Mouse (Mus musculus) neural tube, embryonic 12.5 days (tissue): ENCODE measurements at regions not wholly inside any gene's neighbourhood (a gene's known extent, or its start where the extent isn't known, plus 50 kb on each side); places are given as distances from the start of the nearest gene placed in this dataset.

Source experiments
- ATAC-seq: fragments of 200-750 bp; cut with Nextera tagmentation; 2 replicates; pipeline ENCODE4 v1.8.0; 2017; ENCODE audit warnings: low read depth, mild to moderate bottlenecking, moderate TSS enrichment, moderate library complexity; ENCODE audit not compliant: low FRiP score
- H3K27ac ChIP-seq: fragments of 300-500 bp; sonication (generic); 2 replicates; pipeline ENCODE4 v1.5.1; 2016
- H3K27me3 ChIP-seq: fragments of 300-500 bp; sonication (generic); replicated peaks from 2 replicates; pipeline ENCODE4 v1.6.1; 2016; ENCODE audit warnings: mild to moderate bottlenecking
- H3K36me3 ChIP-seq: fragments of 300-500 bp; sonication (generic); 2 replicates; pipeline ENCODE4 v1.6.1; 2016; ENCODE audit warnings: mild to moderate bottlenecking
- H3K4me1 ChIP-seq: fragments of 300-500 bp; sonication (generic); 2 replicates; pipeline ENCODE4 v1.6.1; 2016
- H3K4me2 ChIP-seq: fragments of 300-500 bp; sonication (generic); replicated peaks from 2 replicates; pipeline ENCODE4 v1.6.1; 2016; ENCODE audit warnings: mild to moderate bottlenecking
- H3K4me3 ChIP-seq: fragments of 300-500 bp; sonication (generic); 2 replicates; pipeline ENCODE4 v1.5.1; 2016
- H3K9ac ChIP-seq: fragments of 300-500 bp; sonication (generic); 2 replicates; pipeline ENCODE4 v1.6.1; 2016; ENCODE audit warnings: mild to moderate bottlenecking
- H3K9me3 ChIP-seq: fragments of 300-500 bp; sonication (generic); 2 replicates; pipeline ENCODE4 v1.6.1; 2016; ENCODE audit warnings: mild to moderate bottlenecking
- WGBS: fragments of 180-500 bp; shearing (Covaris S2); methylation state at CpG from one replicate; pipeline ENCODE4 v1.1.7; 2016; 5-methylcytosine and 5-hydroxymethylcytosine counted together

DNA sequence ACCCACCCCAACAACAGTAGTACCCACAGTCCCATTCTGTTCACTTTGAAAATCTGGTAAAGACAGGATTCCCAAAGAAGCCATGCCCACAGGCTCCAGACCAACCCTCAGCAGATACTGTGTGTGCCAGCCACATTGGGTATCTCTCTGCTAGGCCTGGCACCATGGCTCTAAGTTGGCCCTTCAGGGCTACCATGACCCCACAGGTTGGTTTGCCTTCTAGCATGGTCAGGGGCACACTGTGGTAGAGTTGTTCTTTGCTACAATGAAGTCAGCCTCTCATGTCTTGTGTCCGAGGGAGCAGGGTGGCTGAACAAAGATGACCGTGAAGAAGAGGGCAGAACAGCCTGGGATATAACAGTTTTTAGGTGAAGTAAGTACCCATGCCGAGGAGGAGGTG, 59.8 kb upstream of the Slco4a1 start:
- 80% methylated on average over 3 of the region's 3 CpGs for WGBS
- peaks cover 4% of the 10 kb centered on the region; the same call in 1 of the 2 replicates for H3K27me3 ChIP-seq

DNA sequence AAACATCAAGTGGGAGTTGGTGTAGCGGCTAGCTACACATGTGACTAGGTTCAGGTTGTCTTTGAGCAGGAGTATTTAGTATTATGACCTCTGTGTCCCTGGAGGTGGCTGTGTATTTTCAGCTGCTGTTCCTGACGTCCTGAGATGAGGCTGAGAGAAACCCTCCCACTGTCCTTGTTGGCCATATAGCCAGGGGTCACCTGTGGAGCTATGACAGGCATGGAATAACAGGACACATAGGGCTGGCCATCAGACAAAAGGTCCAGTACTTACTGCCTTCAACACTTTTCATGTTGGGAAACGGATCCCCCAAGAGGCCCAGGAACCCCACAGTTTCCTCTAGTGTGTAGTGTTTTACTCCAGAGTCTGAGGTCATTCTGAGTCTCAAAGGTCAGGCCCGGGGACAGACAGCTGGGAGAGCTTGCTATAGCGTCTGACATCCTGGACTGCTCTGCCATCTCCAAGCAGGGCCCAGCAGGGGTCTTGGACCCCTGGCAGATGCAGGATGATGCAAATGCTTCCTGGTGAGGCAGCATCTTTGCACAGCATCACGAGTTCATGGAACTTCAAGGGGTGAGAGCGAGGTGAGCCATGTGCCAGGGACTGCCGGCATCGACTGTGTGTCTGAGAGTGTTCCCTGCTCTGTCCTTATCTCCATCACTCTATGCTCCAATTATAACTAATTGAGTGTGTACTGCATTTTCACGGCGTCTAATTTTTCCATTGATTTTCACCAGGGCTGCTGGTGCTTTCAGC, 60.6 kb upstream of the Slco4a1 start:
- no peak overlapping the region for H3K9ac ChIP-seq
- H3K27ac ChIP-seq, result no peak overlapping the region
- peaks cover 4% of the 10 kb centered on the region; the same call in 1 of the 2 replicates for H3K27me3 ChIP-seq
- WGBS, result 56% methylated on average over 11 of the region's 11 CpGs
- no peak overlapping the region for H3K4me3 ChIP-seq
- ATAC-seq, result no peak
- H3K9me3 ChIP-seq, result no peaks in the 10 kb centered on the region
- no peaks in the 10 kb centered on the region for H3K36me3 ChIP-seq
- no peaks in the 10 kb centered on the region for H3K4me1 ChIP-seq
- no peak overlapping the region for H3K4me2 ChIP-seq

More for the DNA sequence above, 59.8 kb upstream of the Slco4a1 start:
- no peaks in the 10 kb centered on the region for H3K36me3 ChIP-seq
- H3K27ac ChIP-seq, result no peak overlapping the region
- H3K4me2 ChIP-seq, result no peak overlapping the region
- no peaks in the 10 kb centered on the region for H3K4me1 ChIP-seq
- no peak overlapping the region for H3K4me3 ChIP-seq
- ATAC-seq, result no peak
- H3K9me3 ChIP-seq, result no peaks in the 10 kb centered on the region
- H3K9ac ChIP-seq, result no peak overlapping the region

DNA sequence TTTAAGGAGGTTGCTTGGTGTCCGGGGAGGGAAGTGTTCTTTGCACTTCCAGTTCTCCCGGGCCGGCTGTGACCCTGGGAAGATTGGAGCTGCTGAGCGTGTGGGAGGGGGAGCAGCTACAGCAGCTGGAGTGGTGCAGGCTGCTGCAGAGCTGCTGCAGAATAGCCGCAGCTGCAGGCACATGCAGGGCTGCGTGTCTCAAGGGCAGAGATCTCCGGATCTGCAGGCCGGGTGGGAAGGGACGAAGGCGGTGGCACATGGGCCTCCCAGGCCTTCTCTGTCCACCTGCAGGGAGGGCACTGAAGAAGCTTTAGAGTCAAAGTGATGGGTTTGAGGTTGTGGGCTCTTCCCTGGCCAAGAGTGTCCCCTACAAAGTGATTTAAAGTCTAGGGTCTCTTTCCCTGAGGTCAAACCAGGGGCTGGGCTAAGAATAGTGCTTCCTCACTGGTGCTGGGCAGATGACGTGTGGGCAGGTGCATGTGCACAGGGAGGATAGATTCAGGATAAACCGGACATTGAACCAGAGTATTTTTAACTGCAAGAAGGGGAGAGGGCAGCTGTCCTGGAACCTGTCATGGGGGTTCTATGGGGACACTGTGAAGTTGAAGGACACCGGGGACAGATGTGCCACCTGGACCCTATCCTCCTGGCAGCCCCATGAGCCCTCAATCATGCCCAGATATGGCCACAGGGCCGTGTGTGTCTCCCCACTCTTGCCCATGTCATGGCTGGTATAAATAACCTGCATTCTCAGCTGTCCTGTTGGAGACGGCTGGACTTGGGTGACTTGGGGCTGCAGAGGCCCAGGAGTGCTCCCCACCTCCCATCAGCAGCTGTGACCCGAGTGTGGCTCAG, 58.6 kb upstream of the Gata5 start:
- Histone ChIP-seq H3K4me3 (no peak overlapping the region), H3K9ac (no peak overlapping the region), H3K4me1 (no peaks in the 10 kb centered on the region), H3K9me3 (no peaks in the 10 kb centered on the region), H3K27ac (no peak overlapping the region), H3K36me3 (no peaks in the 10 kb centered on the region), H3K4me2 (no peak overlapping the region), H3K27me3 (peaks cover 16% of the 10 kb centered on the region)
- ATAC-seq, result no peak
- WGBS, result 70% methylated on average over 16 of the region's 16 CpGs

DNA sequence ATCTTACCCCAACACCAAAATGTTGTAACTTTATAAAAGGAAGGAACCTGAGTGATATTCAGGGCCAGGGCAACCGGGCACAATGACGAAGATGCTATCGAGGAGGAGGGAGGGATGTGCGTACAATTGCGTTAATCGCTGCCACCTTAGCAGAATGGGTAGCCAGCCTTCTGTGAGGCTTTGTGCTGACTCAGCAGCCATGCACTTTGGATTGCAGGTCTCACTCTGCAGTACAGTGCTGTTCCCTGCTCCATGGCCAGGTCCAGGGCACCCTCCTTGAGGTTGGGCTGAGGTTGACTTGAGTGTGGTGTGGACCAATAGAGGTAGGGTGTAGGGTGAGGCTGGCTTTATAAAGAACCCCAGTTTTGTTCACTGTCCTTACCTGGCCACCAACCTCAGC, 57.8 kb upstream of the Gata5 start:
- H3K27me3 ChIP-seq, result peaks cover 21% of the 10 kb centered on the region
- no peaks in the 10 kb centered on the region for H3K36me3 ChIP-seq
- no peak for ATAC-seq
- H3K9ac ChIP-seq, result no peak overlapping the region
- H3K4me3 ChIP-seq, result no peak overlapping the region
- 93% methylated on average over 6 of the region's 6 CpGs for WGBS
- H3K4me2 ChIP-seq, result no peak overlapping the region
- H3K27ac ChIP-seq, result no peak overlapping the region
- H3K9me3 ChIP-seq, result no peaks in the 10 kb centered on the region
- H3K4me1 ChIP-seq, result no peaks in the 10 kb centered on the region

DNA sequence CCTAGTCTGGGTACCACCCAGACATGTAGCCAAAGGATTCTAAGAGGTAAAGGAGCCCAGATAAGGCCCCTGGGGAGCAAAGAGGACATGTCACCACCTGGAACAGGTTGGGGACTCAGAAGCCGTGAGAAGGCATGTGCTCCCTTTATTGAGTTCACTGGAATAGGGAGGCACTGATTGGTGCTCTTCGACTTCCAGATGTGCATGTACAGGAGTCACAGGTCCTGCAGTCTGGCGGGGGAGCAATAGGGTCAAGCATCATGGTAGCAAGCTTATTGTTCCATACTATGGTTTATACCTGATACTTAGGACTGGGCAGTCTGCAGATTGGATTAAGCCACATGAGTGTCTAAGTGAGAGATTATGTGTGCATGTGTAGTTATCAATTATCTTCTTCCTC, 56.9 kb upstream of the Gata5 start:
- no peaks in the 10 kb centered on the region for H3K9me3 ChIP-seq
- WGBS, result 91% methylated on average over 3 of the region's 3 CpGs
- H3K4me3 ChIP-seq, result no peak overlapping the region
- H3K4me2 ChIP-seq, result no peak overlapping the region
- no peak overlapping the region for H3K27ac ChIP-seq
- ATAC-seq, result no peak
- peaks cover 30% of the 10 kb centered on the region for H3K27me3 ChIP-seq
- no peaks in the 10 kb centered on the region for H3K36me3 ChIP-seq
- peaks cover 5% of the 10 kb centered on the region for H3K4me1 ChIP-seq
- no peak overlapping the region for H3K9ac ChIP-seq

DNA sequence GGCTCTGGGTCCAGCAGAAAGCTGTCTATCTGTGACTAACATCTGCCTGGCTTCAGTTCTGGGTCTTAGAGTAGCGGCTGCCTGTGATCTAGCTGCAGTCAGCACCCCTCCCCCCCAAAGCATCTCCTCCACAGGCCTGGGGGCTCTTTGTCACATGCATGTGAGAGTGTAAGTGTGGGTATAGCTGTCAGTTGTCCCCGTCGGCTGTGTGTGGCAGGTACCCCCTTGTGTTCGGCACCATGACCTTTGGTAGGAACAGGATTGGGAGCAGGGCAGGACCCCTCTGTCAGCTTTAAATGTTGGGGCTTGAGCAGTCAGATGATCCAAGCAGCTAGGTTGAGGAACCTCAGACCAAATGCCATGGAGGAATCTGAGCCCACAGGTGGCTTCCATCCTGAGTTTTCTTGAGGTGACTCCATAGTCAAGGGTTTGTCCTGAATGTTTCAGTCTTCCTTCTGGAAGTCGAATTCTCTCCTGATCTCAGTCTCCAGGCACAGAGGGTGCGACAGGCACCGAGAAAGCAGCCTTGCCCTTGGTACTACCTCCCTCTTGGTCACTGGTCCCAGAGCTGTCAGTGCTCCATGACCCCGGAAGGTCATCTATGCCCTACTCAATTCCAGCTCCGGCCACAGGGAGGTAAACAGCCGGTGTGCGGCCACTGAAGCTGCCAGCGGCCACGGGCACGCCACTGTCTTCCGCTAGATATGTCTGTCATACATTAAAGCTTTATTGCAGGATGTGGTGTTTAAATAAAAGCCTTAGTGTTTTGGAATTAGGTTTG, 55.9 kb upstream of the Gata5 start:
- Histone ChIP-seq H3K4me1 (peaks cover 14% of the 10 kb centered on the region), H3K9me3 (no peaks in the 10 kb centered on the region), H3K36me3 (no peaks in the 10 kb centered on the region), H3K27ac (no peak overlapping the region), H3K4me3 (no peak overlapping the region), H3K9ac (no peak overlapping the region), H3K4me2 (no peak overlapping the region), H3K27me3 (peaks cover 40% of the 10 kb centered on the region)
- no peak for ATAC-seq
- 78% methylated on average over 15 of the region's 15 CpGs for WGBS

DNA sequence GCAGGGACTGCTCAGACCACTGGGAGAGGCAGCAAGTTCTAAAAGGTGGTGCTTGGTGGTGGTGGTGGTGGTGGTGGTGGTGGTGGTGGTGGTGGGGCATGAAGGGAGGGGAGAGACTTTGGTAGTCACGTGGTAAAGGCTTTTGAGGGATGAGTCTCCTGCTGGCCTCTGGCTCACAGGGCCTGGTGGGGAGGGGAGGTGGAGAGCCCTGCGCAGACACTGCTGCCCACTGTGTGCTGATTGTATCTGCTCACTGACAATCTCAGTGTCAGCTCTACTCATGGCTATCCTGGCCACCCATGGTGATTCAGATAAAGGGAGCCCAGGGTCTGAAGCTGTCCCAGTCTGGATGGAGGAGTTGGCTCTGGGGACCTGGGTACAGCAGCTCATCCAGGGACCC, 55.0 kb upstream of the Gata5 start:
- Histone ChIP-seq H3K9ac (no peak overlapping the region), H3K36me3 (no peaks in the 10 kb centered on the region), H3K4me2 (no peak overlapping the region), H3K27ac (no peak overlapping the region), H3K4me1 (peaks cover 19% of the 10 kb centered on the region), H3K9me3 (no peaks in the 10 kb centered on the region), H3K4me3 (no peak overlapping the region), H3K27me3 (peaks cover 49% of the 10 kb centered on the region)
- 41% methylated on average over 2 of the region's 2 CpGs for WGBS
- ATAC-seq, result no peak

DNA sequence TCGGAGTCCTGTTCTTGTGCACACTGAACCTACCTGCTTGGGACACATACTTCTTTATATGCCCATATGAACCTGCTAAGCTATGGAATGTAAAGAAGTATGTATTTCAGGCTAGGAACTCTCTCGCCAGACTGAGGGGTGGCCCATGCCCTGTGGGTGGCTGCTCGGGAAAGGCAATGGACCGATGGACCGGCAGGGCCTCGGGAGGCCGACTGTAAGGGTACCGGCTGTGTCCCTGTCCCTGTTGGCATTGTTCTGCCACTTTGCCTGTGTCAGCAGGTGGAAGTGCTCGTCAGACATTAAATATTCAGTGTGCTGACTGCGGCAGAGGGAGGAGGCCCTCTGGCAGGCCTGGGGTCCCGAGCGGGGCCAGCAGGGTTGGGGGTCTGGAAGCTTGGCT, 54.5 kb upstream of the Gata5 start:
- Histone ChIP-seq H3K27me3 (peaks cover 52% of the 10 kb centered on the region), H3K4me3 (no peak overlapping the region), H3K4me2 (no peak overlapping the region), H3K27ac (no peak overlapping the region), H3K36me3 (no peaks in the 10 kb centered on the region), H3K4me1 (peaks cover 19% of the 10 kb centered on the region), H3K9ac (no peak overlapping the region), H3K9me3 (no peaks in the 10 kb centered on the region)
- WGBS, result 62% methylated on average over 12 of the region's 12 CpGs
- no peak for ATAC-seq

DNA sequence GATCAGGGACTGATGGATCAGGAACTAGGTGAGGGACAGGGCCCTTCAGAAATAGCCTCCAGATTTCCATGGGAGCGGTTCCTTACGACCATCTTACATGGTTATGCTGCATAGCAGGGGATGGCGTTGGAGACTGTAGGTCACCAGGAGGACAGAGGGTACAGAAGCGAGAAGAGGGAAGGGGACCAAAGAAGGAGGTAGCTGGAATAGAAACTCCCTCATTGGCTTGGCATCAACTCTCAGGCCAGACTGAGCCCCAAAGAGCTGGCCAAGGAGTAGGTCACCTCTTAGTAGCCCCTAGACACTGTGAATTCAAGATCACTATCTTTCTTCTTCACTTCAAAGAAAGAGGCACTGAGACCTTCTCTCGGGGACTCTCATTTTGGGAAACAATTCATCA, 53.6 kb upstream of the Gata5 start:
- Histone ChIP-seq H3K4me2 (no peak overlapping the region), H3K27me3 (peaks cover 52% of the 10 kb centered on the region), H3K27ac (no peak overlapping the region), H3K9me3 (no peaks in the 10 kb centered on the region), H3K36me3 (no peaks in the 10 kb centered on the region), H3K9ac (no peak overlapping the region), H3K4me1 (peaks cover 19% of the 10 kb centered on the region), H3K4me3 (no peak overlapping the region)
- 78% methylated on average over 5 of the region's 5 CpGs for WGBS
- ATAC-seq, result no peak

DNA sequence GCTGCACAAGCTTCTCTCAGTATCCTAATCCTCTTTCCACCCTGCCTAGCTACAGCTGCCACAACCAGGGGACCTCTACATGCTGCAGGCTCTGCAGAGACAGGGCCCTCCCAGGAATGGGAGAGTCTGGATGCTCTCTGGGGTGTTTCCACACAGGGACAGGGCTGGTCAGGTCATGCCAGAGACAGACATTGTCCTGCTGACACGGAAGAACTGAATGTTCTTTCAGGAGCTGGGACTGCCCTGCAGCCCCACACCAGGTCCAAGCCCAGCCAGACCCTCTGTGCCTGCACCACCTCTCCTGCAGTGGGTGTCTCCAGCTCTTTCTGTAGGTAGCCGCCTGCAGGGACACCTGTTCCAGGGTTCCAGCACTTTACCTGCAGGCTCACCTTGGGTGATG, 52.8 kb upstream of the Gata5 start:
- Histone ChIP-seq H3K4me1 (peaks cover 19% of the 10 kb centered on the region), H3K36me3 (no peaks in the 10 kb centered on the region), H3K27me3 (peaks cover 47% of the 10 kb centered on the region), H3K27ac (no peak overlapping the region), H3K9ac (no peak overlapping the region), H3K4me2 (no peak overlapping the region), H3K4me3 (no peak overlapping the region), H3K9me3 (no peaks in the 10 kb centered on the region)
- 48% methylated on average over 2 of the region's 2 CpGs for WGBS
- ATAC-seq, result no peak

DNA sequence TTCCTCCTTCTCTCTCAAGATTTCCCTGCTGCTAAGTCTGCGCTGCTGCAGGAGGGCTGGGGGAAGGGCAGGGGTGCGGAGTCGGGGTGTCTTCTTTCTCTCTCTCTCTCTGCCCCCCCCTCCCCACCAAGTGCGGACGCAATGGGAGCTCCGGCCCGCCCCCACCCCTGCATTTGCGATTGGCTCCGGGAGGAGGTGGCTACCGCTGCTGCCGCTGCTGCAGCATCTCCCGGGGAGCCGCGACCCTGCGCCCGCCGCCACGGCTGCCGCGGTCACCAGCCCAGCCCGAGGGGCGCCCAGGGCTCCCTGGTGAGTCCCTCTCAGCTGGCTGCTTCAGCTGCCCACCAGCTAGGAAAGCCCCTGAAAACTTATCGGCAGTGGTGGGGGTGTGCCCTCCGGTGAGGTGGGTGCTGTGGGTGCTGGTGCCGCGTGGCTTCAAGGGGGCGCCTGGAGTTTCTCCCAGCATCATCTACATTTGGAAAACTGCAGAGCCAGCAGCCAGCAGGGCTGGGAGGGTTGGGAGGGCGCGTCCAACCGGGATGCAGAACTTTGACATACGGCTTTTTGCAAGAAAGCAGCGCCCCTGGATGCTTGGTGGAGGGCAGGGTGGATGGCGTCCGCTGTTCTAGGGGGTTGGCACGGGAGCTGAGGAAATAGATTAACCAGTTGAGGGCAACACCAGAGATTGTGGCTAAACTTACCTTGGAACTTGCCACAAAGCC, 51.6 kb upstream of the Gata5 start:
- Histone ChIP-seq H3K9ac (peak overlapping the region; percentile 53), H3K27me3 (peaks cover 47% of the 10 kb centered on the region), H3K4me1 (peaks cover 19% of the 10 kb centered on the region), H3K9me3 (no peaks in the 10 kb centered on the region), H3K4me2 (peak overlapping the region; percentile 85), H3K4me3 (peak overlapping the region; percentile 44), H3K27ac (no peak overlapping the region), H3K36me3 (no peaks in the 10 kb centered on the region)
- 0% methylated on average over 33 of the region's 35 CpGs for WGBS
- ATAC-seq, result peak; percentile 59
